Mouse (Mus musculus): Measurements from ENCODE around the gene Gfm1.

DNA sequence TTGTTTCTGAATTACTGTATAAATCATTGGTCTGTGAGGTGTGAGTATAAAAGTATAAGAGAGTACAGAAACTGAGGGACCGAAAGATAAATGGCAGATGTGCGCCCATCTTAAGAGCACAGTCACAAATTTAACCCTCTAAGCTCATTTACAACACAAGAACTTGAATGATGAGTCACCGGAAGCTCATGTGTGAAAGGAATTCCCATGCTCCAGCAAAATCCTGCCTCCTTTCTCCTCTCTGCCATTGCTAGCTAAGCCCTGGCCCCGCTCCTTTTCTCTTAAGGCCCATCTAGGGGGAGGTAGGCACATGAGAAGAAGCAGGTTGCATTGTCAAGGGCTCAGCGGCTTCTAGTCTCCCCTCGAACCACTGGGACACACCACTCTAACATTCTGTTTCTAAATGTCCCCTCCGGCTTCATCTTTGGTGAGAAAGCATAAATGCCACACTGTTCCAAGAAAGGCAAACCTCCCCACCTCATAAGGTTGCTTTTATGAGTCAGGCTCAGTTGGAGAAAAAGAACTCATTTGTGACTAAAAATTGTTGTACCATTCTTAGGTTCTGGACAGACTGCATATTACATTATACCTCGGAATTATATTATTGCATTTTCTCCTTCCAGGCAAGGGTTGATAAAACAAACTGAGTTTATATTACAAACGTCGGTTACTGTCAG is 78.5 kb downstream of the Gfm1 start:
- TF ChIP-seq CTCF (IDR thresholded peaks at IDR 0.05; ENCODE audit: borderline replicate concordance, control insufficient read depth, extremely low read depth, insufficient read depth, low read length, poor library complexity): no peak
- TF ChIP-seq POLR2A (IDR thresholded peaks at IDR 0.05; ENCODE audit: control insufficient read depth, extremely low read depth, insufficient read depth, low read length, poor library complexity): no peak
